Mouse (Mus musculus) G1E (cell line): ENCODE data around the gene Srrm2.

Source experiments
- CTCF ChIP-seq: IDR thresholded peaks from 2 replicates; pipeline ENCODE4 v1.5.1; 2012; ENCODE audit warnings: low read depth, low read length, inconsistent platforms, mixed read lengths
- GATA1 ChIP-seq: IDR thresholded peaks from 2 replicates; pipeline ENCODE4 v1.6.1; 2012; ENCODE audit warnings: borderline replicate concordance, low read length, inconsistent platforms, mixed read lengths

- no peak for TF ChIP-seq CTCF
- no peak for TF ChIP-seq GATA1
Measured at GRCm38 (mm10) chr17:23825591-23825990, 35.3 kb downstream of the Srrm2 start.
